Mouse (Mus musculus): Measurements from ENCODE around the gene Elmsan1.

Gene Elmsan1

DNA sequence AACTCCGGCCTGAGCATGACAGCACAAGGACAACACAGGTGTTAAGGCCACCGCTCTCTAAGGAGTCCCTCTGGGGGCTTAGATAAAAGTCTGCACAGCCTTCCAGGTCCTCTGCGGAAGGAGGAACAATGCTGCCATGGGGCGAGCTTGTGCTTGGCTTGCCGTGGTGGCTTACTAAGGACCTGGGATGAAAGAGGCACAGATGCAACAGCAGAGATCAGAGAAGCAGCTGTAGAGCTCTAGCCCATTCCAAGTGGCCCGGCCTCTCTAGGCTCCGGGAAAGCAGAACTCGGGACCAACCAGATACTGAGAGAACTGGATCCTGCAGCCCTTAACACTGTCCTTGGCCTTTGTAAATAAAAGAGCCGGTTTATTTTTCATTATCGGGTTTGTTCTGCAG lies 66.8 kb downstream of the Elmsan1 start:
- DNase-seq (ENCODE audit: low spot score): no peak

DNA sequence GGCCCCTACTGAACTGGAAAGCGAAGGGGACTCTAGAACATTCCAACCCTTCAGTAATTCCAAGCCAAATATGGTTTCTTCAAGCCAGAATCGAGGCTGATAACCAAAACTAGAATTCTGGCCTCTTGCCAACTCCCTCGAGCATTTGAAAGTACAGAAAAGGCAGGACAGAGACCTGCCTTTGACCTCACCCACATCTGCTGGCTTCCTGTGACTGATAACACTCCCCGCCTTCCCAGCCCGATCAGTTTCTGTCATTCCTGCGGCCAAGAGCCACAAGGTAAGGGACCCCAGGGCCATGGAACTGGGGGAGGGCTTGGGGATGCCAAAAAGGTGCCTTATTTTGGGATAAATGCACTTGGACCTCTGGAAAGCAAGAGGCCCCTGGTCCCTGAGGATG lies 67.7 kb downstream of the Elmsan1 start:
- no peak for DNase-seq (ENCODE audit: low spot score)

DNA sequence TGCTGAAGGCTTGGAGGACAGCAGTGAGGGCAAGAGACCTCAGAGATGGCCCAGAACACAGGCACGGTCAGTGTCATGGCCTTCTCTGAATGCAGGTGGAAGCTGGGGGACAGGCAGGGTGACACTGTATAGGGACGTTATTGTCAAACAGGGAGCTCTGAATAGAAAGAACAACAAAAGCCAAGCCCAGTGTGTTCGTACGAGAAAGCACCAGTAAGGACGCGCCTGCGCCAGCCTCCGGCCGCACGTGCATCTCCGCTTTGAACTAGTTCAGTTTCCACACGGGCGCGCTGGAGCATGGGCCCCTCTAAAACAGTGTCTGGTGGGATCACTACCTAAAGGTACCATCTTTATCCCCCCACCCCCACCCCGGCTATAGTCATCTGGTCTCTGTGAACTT lies 68.7 kb downstream of the Elmsan1 start:
- DNase-seq (ENCODE audit: low spot score): no peak

DNA sequence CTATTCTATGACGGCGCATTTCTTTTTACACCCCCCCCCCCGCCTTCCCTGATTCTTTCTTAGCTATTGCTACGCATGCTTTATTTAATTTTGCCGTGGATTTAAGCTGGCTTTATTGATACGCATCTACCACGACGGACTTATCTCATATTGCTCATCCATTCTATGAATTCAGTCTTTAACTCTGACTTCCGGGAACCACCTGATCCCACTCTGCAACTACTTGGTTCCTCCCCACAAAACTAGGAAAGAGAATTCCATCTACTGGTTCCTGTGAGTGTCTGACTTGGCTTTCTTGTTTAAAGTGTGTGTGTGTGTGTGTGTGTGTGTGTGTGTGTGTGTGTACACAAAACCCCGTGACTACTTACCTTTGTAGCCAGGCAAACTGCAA lies 70.1 kb downstream of the Elmsan1 start:
- DNase-seq (ENCODE audit: low spot score): no peak

DNA sequence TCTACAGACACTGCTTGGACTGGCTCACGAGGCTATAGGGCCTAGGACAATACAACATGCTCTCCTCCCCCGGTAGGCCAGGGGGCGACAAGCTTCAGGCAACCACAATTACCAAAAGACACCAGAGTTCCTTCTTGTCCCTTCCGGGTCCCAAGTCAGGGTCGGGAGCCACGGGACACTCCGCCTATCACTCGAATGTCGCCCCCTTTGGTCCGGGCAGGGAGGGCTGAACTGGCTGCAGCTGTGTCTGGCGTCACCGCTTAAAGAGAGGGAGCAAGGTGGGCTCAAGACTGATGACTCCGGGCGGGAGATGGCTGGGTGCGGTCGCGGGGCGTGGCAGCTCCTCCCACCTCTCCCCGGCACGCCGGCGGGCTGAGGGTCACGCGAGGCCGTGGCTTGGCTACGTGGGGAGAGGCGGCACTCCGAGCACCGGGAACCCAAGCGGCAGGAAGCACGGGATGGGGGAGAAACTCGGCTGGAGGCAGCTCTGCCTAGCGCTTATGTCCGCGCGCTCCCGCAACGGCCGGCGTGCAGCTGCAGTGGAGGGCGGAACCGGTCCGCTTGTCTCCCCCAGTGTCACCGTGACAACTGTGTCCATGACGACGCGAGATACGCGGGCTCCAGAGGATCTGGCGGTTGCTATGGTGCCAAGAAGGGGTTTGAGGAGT lies 70.6 kb downstream of the Elmsan1 start, which contains the start of gene Pnma1:
TSS of gene Pnma1 (minus strand) at position 536 of the 668 bp plus-strand sequence.
- DNase-seq (ENCODE audit: low spot score): peak; percentile 56

DNA sequence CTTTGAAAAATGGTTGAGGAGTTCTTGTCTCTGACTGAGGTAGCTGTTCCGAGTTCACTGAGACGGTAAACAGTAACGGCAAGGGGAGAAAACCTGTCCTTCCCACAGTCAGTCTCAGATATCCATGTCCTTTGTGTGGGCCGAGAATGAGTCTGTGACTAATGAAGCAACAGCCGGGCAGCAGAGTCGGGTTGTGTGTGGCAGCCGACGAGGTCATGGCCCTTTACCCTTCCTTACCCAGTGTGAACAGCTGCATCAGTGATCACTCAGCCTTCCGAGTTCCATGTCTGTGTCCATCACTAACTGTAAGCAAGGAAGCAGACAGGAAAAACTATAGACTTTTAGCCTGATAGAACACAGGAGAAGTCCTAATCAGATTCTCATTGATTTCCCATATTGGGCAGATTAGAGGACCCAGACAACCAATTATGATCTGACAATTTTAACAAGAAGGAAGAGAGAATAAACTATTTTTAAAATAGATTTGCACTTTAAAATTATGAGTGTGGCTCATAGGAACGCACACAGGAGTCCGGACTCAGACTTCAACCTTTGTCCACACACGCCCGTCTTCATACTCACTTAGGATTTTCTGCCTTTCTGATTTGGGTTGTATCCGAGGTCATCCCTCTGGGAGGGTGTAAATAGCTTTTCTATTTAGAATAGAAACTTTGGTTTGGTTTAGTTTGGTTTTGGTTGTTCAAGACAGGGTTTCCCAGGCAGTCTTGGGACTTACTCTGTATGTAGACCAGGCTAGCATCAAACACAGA lies 76.2 kb downstream of the Elmsan1 start:
- DNase-seq (ENCODE audit: low spot score): no peak

DNA sequence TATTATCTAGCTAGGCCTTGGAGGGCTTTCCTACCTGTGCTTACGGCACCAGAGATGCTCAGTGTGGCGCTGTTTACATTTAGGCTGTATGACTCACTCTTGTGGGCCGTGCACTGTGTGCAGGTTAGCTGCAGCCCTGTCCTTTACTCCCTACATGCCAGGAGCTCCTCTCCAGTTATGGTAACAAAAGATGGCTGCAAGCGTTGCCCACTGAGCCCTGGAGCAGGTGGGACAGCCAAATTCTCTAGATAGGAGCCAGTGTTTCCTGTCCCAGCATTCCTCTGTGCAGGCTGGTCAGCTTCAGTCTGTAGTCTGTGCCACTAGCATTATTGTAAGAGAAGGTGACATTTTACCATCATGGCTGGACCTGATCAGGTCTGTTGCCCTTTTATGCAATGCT lies 77.4 kb downstream of the Elmsan1 start:
- no peak for DNase-seq (ENCODE audit: low spot score)

DNA sequence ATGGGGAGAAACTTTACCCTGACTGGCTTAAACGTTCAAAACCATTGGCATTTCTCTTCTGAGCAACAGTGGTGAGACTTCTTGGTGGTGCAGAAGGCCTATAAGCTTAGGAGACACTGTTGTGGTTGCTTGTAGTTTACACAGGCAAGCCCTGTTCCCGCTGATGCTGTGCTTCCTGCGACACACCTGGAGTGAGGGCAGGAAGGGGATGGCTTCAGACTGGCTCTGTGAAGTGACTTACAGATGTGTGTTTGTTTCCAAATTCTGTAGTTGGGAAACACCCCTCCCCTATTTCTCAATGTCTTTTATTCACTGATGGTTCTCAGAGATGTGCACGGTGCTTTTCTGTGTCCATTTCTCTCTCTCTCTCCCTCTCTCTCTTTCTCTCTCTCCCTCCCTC lies 78.5 kb downstream of the Elmsan1 start:
- no peak for DNase-seq (ENCODE audit: low spot score)

DNA sequence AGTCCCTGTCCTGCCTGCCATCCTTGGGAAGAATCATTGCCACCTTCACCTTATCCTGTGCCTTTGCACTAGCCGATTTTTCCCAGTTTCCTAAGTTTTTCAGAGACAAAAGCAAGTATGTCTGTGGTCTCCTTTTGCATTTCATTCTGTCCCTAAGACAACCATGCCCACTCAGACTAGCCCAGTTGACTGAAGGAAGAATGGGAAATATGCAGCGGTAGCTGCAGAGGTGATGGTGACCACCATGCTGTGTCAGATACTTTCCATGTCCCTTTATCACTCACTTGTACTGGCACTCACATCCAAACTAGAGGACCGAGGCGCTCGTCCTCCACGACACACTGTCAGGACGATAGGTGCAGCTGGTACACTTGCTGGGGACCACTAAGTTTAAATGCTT lies 81.5 kb downstream of the Elmsan1 start:
- no peak for DNase-seq (ENCODE audit: low spot score)

DNA sequence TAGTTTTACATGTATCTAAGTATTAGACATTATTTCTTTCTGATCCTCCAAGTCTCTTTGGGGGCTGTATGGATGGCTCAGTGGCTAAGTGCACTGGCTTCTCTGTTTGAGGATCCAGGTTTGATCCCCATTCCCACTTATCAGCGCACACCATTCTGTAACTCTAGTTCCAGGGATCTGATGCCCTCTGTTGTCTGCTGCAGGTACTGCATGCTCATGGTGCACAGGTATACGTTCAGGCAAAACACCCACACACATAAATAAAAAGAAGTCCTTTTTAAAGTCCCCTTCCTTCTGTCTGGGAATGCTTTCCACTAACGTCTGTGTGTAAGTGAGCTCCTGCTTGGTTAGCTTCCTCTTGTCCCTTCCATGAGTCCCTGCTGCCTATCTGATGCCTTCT lies 86.4 kb downstream of the Elmsan1 start:
- DNase-seq (ENCODE audit: low spot score): no peak

DNA sequence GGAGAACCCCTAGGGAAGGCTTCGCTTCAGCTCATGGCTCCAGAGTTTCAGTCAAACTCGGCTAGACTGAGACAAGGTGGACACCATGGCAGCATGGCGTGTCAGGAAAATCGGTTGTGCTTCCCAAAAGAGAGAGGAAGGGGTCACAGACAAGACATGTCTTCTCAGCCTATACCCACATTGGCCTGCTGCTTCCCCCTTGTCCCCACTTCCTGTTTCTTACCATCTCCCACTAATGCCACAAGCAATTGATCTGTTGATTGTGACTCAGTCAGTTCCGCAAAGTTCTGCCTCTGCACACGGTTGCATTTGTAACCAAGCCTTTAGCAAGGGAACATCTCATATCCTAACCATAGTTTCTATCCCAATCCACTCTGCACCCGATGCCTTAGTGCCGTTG lies 88.8 kb downstream of the Elmsan1 start:
- no peak for DNase-seq (ENCODE audit: low spot score)

DNA sequence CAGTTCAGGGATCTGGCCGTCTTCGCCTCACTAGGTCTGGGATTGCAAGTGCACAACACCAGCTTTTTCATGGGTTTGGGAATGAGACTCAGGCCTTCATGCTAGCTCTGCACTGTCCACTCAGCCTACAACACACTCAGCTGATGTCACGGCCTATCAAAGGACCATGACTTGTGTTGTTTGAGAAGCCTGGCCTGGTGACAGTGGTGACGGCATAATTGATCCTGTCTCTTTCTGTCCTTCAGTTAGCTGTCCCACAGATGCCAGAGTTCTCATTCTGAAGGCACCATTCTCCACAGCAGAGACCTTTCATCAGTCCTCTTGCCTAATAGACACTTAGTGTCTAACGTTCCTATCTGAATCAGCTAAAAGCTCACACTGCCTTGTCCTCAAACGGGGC lies 90.1 kb downstream of the Elmsan1 start:
- DNase-seq (ENCODE audit: low spot score): no peak

DNA sequence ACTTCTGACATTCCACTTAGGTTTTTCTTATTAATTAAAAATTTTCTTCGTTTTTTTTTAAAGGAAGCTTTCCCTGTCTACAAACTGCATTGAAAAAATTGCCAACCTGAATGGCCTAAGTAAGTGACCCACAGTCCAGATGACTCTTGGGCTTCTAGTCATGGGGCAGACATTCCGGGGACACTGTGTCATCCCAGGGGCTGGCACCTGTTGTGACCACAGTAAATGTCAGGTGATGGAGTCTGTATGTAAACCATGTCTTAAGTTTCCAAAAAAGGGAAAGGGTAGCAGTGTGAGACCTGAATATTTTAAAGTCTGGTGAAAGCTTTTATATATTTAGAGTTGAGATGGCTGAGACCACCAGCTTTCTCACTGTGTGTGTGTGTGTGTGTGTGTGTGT lies 91.8 kb downstream of the Elmsan1 start:
- no peak for DNase-seq (ENCODE audit: low spot score)

DNA sequence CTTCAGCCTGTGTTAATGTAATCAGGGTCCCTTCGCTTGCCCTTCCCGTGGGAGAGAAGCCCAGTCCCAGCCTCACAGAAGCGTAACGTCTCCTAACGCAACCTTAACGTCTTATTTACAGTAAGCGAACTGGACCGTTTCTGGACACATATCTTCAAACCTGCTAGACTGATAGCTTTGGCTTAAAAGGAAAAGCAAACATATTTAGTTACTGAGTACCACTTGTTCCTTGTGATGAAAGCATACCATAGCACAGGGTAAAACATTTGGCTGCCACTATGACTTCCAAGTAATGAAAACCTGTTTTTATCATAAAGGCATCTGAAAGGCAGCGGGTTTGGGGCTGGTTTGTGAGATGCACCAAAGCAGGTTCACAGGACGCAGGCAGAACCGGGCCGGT lies 92.8 kb downstream of the Elmsan1 start:
- DNase-seq (ENCODE audit: low spot score): no peak

DNA sequence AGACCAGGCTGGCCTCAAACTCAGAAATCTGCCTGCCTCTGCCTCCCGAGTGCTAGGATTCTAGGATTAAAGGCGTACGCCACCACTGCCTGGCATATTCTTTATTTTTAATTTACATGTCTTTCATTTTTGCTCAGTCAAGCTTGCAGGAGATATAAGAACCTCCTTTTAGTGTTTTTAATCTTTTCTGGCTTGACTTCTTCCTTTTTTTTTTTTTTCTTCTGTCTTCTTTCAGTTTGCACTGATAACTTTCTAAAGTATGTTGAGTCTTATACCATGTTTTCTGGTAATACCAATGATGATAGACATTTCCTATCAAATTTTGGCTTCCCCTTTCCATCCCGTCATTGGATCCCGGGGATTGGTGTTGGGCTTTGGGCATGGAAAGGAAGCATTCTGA lies 99.1 kb downstream of the Elmsan1 start:
- DNase-seq (ENCODE audit: low spot score): no peak

DNA sequence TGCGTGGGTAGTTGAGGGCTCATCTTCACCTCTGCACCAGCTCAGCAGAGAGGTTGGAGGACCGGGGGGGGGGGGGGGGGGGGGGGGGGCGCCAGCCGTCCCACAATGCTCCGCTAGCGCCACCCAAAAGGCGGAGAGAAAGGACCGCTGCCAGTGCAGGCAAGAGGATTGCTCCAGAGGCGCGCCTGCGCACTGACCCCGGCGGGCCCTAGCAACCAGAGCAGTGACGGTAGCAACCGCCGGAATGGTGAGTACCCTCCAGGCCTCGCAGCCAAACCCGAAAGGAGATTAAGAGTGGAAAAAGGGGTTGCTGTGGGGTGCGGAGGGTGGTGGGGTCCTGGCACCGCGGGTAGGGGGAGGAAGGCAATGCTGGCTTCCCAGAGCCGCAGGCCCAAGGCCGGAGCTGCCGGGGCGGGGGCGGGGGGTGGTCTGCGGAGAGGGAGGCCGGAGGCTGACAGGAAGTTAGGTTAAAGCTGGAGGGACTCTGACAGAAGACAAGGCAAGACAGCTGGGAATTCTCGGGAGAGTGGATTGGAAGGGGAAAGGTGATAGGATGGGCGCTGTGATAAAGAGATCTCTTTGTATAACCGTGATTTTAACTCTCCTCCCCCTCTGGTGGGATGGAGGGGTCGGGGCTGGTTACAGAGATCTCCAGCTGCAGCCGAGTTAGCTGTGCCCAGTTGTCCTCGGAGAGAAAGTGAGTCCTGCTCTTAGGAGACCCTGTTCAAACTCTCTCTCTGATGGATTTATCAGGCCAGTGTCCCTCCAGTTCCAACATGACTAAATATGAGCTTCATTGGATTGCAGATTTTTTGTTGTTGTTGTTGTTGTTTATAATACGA lies 104.3 kb downstream of the Elmsan1 start, which contains the start of gene Dnal1:
TSS of gene Dnal1 (plus strand) at position 214 of the 842 bp plus-strand sequence.
- DNase-seq (ENCODE audit: low spot score): peak; percentile 83

DNA sequence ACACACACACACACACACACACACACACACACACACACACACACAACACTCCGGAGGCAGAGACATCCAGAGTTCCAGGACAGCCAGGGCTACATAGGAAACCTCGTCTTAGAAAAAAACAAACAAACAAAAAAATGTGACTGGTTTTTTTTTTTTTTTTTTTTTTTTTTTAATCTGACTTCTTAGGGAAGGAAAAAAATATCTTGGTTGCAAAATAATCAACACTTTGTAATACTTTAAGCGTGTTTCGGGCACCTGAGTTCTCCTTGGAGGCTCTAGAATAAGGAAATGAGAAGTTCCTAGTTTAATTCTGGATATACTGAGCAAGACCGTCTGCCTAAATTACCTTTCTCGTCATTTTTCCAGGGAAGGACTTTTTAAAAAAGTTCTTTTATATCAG lies 105.0 kb downstream of the Elmsan1 start:
- no peak for DNase-seq (ENCODE audit: low spot score)

DNA sequence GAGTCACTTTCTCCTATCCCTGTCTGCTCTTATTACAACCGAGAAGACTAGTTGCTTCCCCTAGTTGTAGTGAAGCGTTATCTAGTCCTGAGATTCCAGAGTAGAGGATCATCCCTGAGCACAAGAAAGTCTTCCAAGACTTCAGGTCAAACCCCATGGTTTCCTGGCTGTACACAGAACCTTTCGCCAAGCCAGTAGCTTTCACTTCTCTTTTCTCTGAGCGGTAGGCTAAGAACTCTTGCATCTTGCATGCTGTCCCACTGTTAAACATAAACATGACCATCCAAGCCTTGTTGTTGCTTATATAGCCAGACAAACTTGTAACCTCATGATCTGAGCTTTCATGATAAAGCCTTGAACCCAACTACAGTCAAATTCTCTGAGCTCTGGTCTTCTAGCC lies 107.9 kb downstream of the Elmsan1 start:
- no peak for DNase-seq (ENCODE audit: low spot score)

DNA sequence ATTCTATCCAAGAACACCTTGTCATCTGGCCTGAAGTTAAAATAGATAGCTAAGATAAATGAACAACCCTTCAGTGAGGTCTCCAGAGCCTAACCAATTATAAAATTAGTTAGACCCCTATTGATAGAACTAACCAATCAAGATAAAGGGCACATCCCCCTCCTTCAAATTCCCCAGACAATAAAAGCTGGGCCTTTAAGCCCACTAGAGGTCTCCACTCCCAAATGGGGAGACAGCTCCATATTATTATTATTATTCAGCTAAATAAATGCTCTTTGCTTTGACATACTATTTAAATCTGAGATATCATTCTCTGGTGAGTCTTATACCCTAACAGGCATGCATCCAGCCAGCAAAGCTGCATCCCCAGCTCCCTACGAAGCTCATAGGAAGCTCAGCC lies 108.8 kb downstream of the Elmsan1 start:
- no peak for DNase-seq (ENCODE audit: low spot score)

DNA sequence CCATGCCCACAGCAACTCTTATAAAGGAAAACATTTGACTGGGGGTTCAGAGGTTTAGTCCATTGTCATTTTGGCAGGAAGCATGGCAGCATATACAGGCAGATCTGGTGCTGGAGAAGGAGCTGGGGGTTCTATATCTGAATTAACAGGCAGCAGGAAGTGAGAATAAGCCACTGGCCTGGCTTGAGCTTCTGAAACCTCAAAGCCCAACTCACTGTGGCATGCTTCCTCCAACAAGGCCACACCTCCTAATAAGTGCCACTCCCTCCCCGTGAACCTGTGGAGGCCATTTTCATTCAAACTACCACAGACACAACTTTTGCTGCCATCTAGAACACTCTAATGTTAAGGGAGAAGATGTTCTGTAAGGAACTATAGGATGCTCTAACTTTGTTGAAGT lies 111.0 kb downstream of the Elmsan1 start:
- no peak for DNase-seq (ENCODE audit: low spot score)

DNA sequence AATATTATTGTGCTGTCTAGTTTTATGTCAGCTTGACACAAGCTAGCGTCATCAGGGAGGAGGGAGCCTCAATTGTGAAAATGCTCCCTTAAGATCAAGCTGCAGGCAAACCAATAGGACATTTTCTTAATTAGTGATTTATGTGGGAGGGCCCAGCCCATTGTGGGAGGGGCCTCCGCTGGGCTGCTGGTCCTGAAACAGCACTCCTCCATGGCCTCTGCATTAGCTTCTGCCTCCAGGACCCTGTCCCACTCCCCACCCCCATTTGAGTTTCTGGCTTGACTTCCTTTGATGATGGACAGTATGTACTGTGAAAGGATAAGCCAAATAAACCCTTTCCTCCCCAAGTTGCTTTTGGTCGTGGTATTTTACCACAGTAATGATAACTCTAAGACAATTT lies 111.7 kb downstream of the Elmsan1 start:
- DNase-seq (ENCODE audit: low spot score): no peak

DNA sequence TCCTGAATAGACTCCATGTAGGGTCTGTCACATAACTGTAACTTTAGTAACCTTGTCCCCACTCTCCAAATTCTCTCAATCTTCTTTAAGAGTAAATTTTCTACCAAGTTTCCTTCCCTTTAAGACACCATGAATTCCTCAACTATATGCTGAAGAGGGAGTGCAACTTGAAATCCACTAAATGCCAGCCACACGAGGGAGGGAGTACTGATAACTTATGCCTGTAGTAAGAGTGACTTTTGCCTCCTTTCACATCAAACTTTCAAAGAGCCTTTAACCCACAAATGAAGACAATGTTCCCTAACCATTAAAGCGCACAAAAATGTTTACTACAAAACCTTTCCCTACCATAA lies 117.2 kb downstream of the Elmsan1 start:
- no peak for DNase-seq (ENCODE audit: low spot score)

All from urinary bladder, postnatal 25 days (tissue).